Mouse (Mus musculus) ES-E14 (cell line): ENCODE results near the gene Tbxa2r. TPM values are rescaled to one million over a fixed set of nuclear protein-coding genes. Genes with fewer than 3 reads are reported as not detected.
A peak's percentile ranks its signal among the peaks of the same experiment; 100 is the strongest.

ENCODE experiments used
- DNase-seq: peaks from one replicate; pipeline ENCODE4 v3.0.0-alpha.2; 2013; ENCODE audit warnings: low read depth, low spot score
- H3K27ac ChIP-seq: 2 replicates; pipeline ENCODE4 v1.5.1; 2012; ENCODE audit warnings: low read depth, mild to moderate bottlenecking, low read length, moderate library complexity, mixed read lengths; ENCODE audit not compliant: poor library complexity, insufficient read depth, severe bottlenecking
- H3K36me3 ChIP-seq: 2 replicates; pipeline ENCODE4 v1.6.1; 2012; ENCODE audit warnings: mild to moderate bottlenecking, low read length, moderate library complexity, mixed read lengths; ENCODE audit not compliant: control insufficient read depth, poor library complexity, insufficient read depth, severe bottlenecking
- H3K4me1 ChIP-seq, 2 experiments: fragments of 150-350 bp in 1 of 2; sonication (generic) in 1 of 2; 2 replicates each; pipeline ENCODE4 v1.6.1; 2012; ENCODE audit warnings: low read length in 2 of 2, mild to moderate bottlenecking in 1 of 2, mixed read lengths in 1 of 2; ENCODE audit not compliant: control insufficient read depth in 2 of 2, insufficient read depth in 2 of 2, poor library complexity in 1 of 2
- H3K4me3 ChIP-seq, 2 experiments: fragments of 150-350 bp in 1 of 2; sonication (generic) in 1 of 2; 2 replicates each; pipeline ENCODE4 v1.5.1; 2012; ENCODE audit warnings: low read length in 2 of 2, low read depth in 1 of 2, mild to moderate bottlenecking in 1 of 2, mixed read lengths in 1 of 2; ENCODE audit not compliant: insufficient read depth in 1 of 2, poor library complexity in 1 of 2, severe bottlenecking in 1 of 2
- H3K9ac ChIP-seq: 2 replicates; pipeline ENCODE4 v1.6.1; 2012; ENCODE audit warnings: low read depth, mild to moderate bottlenecking, low read length, mixed read lengths; ENCODE audit not compliant: poor library complexity, insufficient read depth, severe bottlenecking
- H3K9me3 ChIP-seq: fragments of 150-350 bp; sonication (generic); 2 replicates; pipeline ENCODE4 v1.6.1; 2012; ENCODE audit warnings: low read depth, mild to moderate bottlenecking, low read length; ENCODE audit not compliant: control insufficient read depth, insufficient read depth
- CHD2 ChIP-seq: IDR thresholded peaks from 2 replicates; pipeline ENCODE4 v1.6.1; 2014; ENCODE audit warnings: mild to moderate bottlenecking, low read depth, low read length, inconsistent platforms
- HCFC1 ChIP-seq: IDR thresholded peaks from 2 replicates; pipeline ENCODE4 v1.6.1; 2012; ENCODE audit warnings: low read length, inconsistent platforms, borderline replicate concordance; ENCODE audit not compliant: insufficient read depth
- MAFK ChIP-seq: IDR thresholded peaks from 2 replicates; pipeline ENCODE4 v1.6.1; 2014; ENCODE audit warnings: mild to moderate bottlenecking, low read depth, low read length, inconsistent platforms; ENCODE audit not compliant: insufficient read depth
- ZC3H11A ChIP-seq: IDR thresholded peaks from 2 replicates; pipeline ENCODE4 v1.6.1; 2012; ENCODE audit warnings: low read depth, mild to moderate bottlenecking, inconsistent platforms, low read length, borderline replicate concordance
- ZNF384 ChIP-seq: IDR thresholded peaks from 2 replicates; pipeline ENCODE4 v1.6.1; 2012; ENCODE audit warnings: low read depth, low read length, inconsistent platforms
- in situ Hi-C, 2 experiments: fragments of 600-800 bp; cut with MboI; formaldehyde crosslinking; loops; one replicate each; pipeline ENCODE4 v1.15.1; 2025; ENCODE audit warnings: low sequenced_read_pairs in 2 of 2, inconsistent platforms in 1 of 2; ENCODE audit not compliant: unreplicated experiment in 2 of 2
- total RNA-seq: library from RNA; depleted of rRNA; stranded (reverse); fragments of 300-350 nt; gene quantifications from 2 replicates; pipeline ENCODE4 v1.2.3, GENCODE M21; 2012

Gene Tbxa2r
- total RNA-seq, 1 experiment: 2.3 TPM

GRCm38 (mm10) chr10:81340551-81341332, 12.2 kb downstream of the Tbxa2r start:
- Histone ChIP-seq H3K4me1 (peaks cover 0 to 21% of the 10 kb centered on the region in 2 experiments; a peak in 1 of 4 replicates), H3K9me3 (no peaks in the 10 kb centered on the region), H3K27ac (peak overlapping the region; percentile 26; the same call in 1 of the 2 replicates), H3K4me3 (no peak overlapping the region), H3K9ac (no peak overlapping the region; the same call in 1 of the 2 replicates), H3K36me3 (no peaks in the 10 kb centered on the region)
- TF ChIP-seq HCFC1: no peak
- no peak for TF ChIP-seq ZNF384
- no peak for TF ChIP-seq CHD2
- no peak for TF ChIP-seq ZC3H11A
- no peak for TF ChIP-seq MAFK
- peak; percentile 89 for DNase-seq
- in situ Hi-C loops: no loop called here

- Histone ChIP-seq H3K4me1 (peaks cover 0 to 18% of the 10 kb centered on the region in 2 experiments; a peak in 2 of 4 replicates), H3K27ac (peak overlapping the region; percentile 26; the same call in 1 of the 2 replicates), H3K36me3 (no peaks in the 10 kb centered on the region), H3K9ac (no peak overlapping the region), H3K4me3 (no peak overlapping the region), H3K9me3 (no peaks in the 10 kb centered on the region)
- TF ChIP-seq ZNF384 (no peak), HCFC1 (no peak), MAFK (no peak), ZC3H11A (no peak)
- DNase-seq: no peak
- in situ Hi-C loops: no loop called here
Measured at GRCm38 (mm10) chr10:81341333-81341949, 12.9 kb downstream of the Tbxa2r start.

GRCm38 (mm10) chr10:81342686-81343505, 14.4 kb downstream of the Tbxa2r start, which contains the start of gene Gipc3:
Gipc3 (minus strand) TSS chr10:81343266.
- H3K4me3 ChIP-seq: peak within 1 kb of the TSS; percentile 31 to 64; a peak in 3 of 4 replicates
- no peak for DNase-seq
- no peaks in the 10 kb centered on the region for H3K36me3 ChIP-seq
- no peak for TF ChIP-seq MAFK
- no peak for TF ChIP-seq HCFC1
- TF ChIP-seq ZC3H11A: no peak
- no peak for TF ChIP-seq ZNF384
- no peak for TF ChIP-seq CHD2
- no peak within 1 kb of the TSS for H3K27ac ChIP-seq
- peaks cover 0 to 16% of the 10 kb centered on the region in 2 experiments; a peak in 2 of 4 replicates for H3K4me1 ChIP-seq
- H3K9ac ChIP-seq: peak within 1 kb of the TSS; percentile 42
- H3K9me3 ChIP-seq: no peaks in the 10 kb centered on the region
- in situ Hi-C loops: no loop called here

- H3K4me3 ChIP-seq: no peak overlapping the region
- peaks cover 3 to 21% of the 10 kb centered on the region in 2 experiments; a peak in 3 of 4 replicates for H3K4me1 ChIP-seq
- in situ Hi-C loops: no loop called here
Measured at GRCm38 (mm10) chr10:81344421-81345161, 16.1 kb downstream of the Tbxa2r start.

More at GRCm38 (mm10) chr10:81344421-81345161, 16.1 kb downstream of the Tbxa2r start:
- DNase-seq: no peak
- no peak overlapping the region for H3K27ac ChIP-seq
- H3K9ac ChIP-seq: no peak overlapping the region
- no peak for TF ChIP-seq ZNF384
- TF ChIP-seq MAFK: no peak
- no peak for TF ChIP-seq CHD2
- no peak for TF ChIP-seq HCFC1
- TF ChIP-seq ZC3H11A: no peak
- no peaks in the 10 kb centered on the region for H3K9me3 ChIP-seq
- H3K36me3 ChIP-seq: no peaks in the 10 kb centered on the region
